Mouse (Mus musculus) adrenal gland, postnatal 14 days (tissue): ENCODE results near the gene Hsd17b3. TPM values are rescaled to one million over a fixed set of nuclear protein-coding genes. Genes with fewer than 3 reads are reported as not detected.
A peak's percentile ranks its signal among the peaks of the same experiment; 100 is the strongest.

Source experiments
- DNase-seq: peaks from one replicate; pipeline ENCODE4 v3.0.0; 2021; ENCODE audit warnings: mixed read lengths
- total RNA-seq: library from RNA; stranded (reverse); gene quantifications from 2 replicates; pipeline ENCODE4 v1.2.3, GENCODE M21; 2021

Hsd17b3 gene
- total RNA-seq, 1 experiment from 2014 or later, result not detected

GRCm38 (mm10) chr13:64020902-64021311 lies 68.1 kb downstream of the Hsd17b3 start:
- peak; percentile 52 for DNase-seq

- no peak for DNase-seq
Observed at GRCm38 (mm10) chr13:64018586-64019141, 70.4 kb downstream of the Hsd17b3 start.

- DNase-seq, result no peak
Observed at GRCm38 (mm10) chr13:64016048-64016447, 73.0 kb downstream of the Hsd17b3 start.

- no peak for DNase-seq
Observed at GRCm38 (mm10) chr13:64011157-64011556, 77.9 kb downstream of the Hsd17b3 start.

Other genes with a start within 250 kb of the Hsd17b3 start
- 8.6 and 9.2 TPM in 2 replicates for gene Slc35d2, start 40.1 kb upstream of the Hsd17b3 start, total RNA-seq
- gene Zfp367, start 64.0 kb upstream of the Hsd17b3 start, total RNA-seq, result 28.8 and 30.8 TPM in 2 replicates
- gene Habp4, start 72.6 kb upstream of the Hsd17b3 start, total RNA-seq, result 24.6 and 28.6 TPM in 2 replicates
- 10.0 and 10.6 TPM in 2 replicates for gene Cdc14b, start 186.1 kb upstream of the Hsd17b3 start, total RNA-seq
- gene Aaed1, start 223.5 kb upstream of the Hsd17b3 start, total RNA-seq, result 48.3 and 50.7 TPM in 2 replicates